Mouse (Mus musculus) spleen, adult 2 months (tissue): ENCODE results near the gene Mapk8ip2.

Experiments used
- CTCF ChIP-seq: fragments of 200-500 bp; IDR thresholded peaks from 2 replicates; pipeline ENCODE4 v1.5.1; 2011; ENCODE audit warnings: mild to moderate bottlenecking, inconsistent platforms; ENCODE audit not compliant: insufficient read depth, insufficient read length, insufficient replicate concordance; ENCODE audit errors: extremely low read depth
- POLR2A ChIP-seq: fragments of 200-500 bp; IDR thresholded peaks from 2 replicates; pipeline ENCODE4 v1.6.1; 2011; ENCODE audit warnings: low read depth, low read length, inconsistent platforms

DNA sequence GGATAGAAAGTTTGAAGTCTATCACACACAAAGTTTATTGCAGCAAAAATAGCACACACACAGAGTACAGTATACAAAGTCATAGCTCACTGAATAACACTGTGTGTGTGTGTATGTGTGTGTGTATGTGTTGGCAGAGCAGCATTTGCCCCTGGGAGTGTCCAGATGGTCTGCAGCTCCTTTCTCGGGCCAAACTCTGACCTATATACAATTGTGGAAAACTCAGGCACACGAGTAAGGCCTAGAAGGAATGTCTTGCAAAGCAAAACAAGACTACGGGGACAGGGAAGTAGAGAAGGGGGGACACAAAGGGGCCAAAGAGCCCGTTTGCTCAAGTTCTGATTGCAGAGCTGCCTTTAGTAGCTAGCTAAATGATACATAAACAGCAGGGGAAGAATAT is 20.8 kb upstream of the Mapk8ip2 start:
- TF ChIP-seq POLR2A (no peak), CTCF (no peak)
